Mouse (Mus musculus): ENCODE measurements at regions not wholly inside any gene's neighbourhood (a gene's known extent, or its start where the extent isn't known, plus 50 kb on each side); places are given as distances from the start of the nearest gene placed in this dataset.

DNA sequence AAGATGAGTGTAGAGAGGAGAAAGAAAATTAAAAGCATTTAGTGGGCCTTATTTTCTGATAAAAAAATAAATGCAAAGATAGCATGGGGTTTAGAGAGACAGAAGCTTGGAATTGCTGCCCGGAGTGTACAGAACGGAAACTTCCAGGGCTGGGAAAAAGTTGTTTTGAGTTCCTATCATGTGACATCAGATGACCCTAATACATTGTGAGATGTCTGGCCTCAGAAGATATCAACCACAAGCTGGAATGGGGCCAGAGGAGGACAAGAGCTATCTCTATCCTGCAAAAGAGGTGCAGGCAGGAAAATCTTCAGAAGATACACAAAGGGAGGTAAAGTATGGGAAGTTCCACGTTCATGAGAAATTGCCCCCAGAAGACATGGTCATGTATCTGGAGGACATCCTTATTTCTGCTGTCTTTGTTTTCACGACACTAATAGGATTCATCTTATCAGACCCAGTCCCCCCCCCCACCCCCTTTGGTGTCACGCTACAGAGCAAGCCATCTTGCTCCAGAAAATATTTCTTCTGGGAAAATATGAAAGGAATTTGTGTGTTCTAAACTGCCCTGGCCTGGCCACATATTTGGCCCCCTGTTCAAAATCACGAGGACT is 408.3 kb upstream of the N6amt1 start:
- no peaks in the 10 kb centered on the region for H3K36me3 ChIP-seq (ENCODE audit: control insufficient read depth, insufficient read depth, low read length)
- no peak overlapping the region for H3K4me3 ChIP-seq (ENCODE audit: low read depth, low read length)
- no peak overlapping the region for H3K27ac ChIP-seq (ENCODE audit: low read depth, low read length)
- H3K27me3 ChIP-seq (ENCODE audit: control insufficient read depth, insufficient read depth, low read length), result no peaks in the 10 kb centered on the region
- H3K4me2 ChIP-seq, result no peak overlapping the region
- no peak for ATAC-seq (ENCODE audit: low FRiP score)
- no peak for DNase-seq (ENCODE audit: low spot score, missing footprints)
- H3K9ac ChIP-seq (ENCODE audit: low read length), result no peak overlapping the region
- WGBS, result 84% methylated on average over 6 of the region's 6 CpGs
- no peaks in the 10 kb centered on the region for H3K9me3 ChIP-seq (ENCODE audit: control insufficient read depth, low read length)
- H3K4me1 ChIP-seq (ENCODE audit: control insufficient read depth, insufficient read depth, low read length), result no peaks in the 10 kb centered on the region

DNA sequence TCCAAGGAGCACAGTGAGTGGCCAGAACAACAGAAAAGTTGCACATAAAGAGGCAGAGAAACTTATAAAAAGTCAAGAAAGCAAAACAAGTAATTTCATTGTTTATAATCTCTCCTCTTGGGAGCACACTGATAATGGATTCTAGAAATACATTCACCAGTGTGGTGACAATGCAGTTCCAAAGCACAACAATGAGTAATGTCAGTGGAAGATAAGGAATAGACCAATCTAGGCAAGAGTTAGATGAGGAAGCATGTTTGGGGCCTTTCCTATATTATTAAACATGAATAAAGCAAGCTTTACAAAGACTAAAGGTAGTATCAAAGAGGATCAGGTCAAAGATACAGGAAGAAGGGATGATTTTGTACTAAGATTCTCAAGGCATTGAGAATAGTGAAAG is 408.9 kb upstream of the N6amt1 start:
- no peaks in the 10 kb centered on the region for H3K27me3 ChIP-seq (ENCODE audit: control insufficient read depth, insufficient read depth, low read length)
- H3K27ac ChIP-seq (ENCODE audit: low read depth, low read length), result no peak overlapping the region
- no peaks in the 10 kb centered on the region for H3K4me1 ChIP-seq (ENCODE audit: control insufficient read depth, insufficient read depth, low read length)
- H3K9ac ChIP-seq (ENCODE audit: low read length), result no peak overlapping the region
- DNase-seq (ENCODE audit: low spot score, missing footprints) (no peak), ATAC-seq (ENCODE audit: low FRiP score) (no peak)
- no peaks in the 10 kb centered on the region for H3K36me3 ChIP-seq (ENCODE audit: control insufficient read depth, insufficient read depth, low read length)
- no peak overlapping the region for H3K4me2 ChIP-seq
- H3K9me3 ChIP-seq (ENCODE audit: control insufficient read depth, low read length), result no peaks in the 10 kb centered on the region
- H3K4me3 ChIP-seq (ENCODE audit: low read depth, low read length), result no peak overlapping the region

DNA sequence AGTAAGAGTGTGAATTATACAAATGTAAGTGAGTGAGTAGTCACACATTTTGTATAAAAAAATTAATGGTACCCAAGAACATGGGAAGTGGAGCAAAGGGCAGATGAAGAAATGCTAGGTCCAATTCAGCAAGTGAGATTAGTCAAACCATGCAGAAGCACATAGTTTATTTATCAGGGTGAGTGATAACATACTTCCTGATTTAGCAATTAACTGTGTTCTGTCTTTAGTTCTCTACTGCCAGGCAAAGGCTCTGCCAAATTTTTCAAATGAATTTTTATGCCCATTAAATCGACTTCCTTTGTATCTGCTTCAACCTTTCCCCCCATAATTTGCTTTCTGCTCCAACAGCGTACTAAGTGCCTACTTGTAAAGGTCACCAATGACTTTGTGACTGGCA is 419.0 kb upstream of the N6amt1 start:
- Histone ChIP-seq H3K4me1 (ENCODE audit: control insufficient read depth, insufficient read depth, low read length) (no peaks in the 10 kb centered on the region), H3K4me3 (ENCODE audit: low read depth, low read length) (no peak overlapping the region), H3K9me3 (ENCODE audit: control insufficient read depth, low read length) (no peaks in the 10 kb centered on the region), H3K4me2 (no peak overlapping the region), H3K27me3 (ENCODE audit: control insufficient read depth, insufficient read depth, low read length) (no peaks in the 10 kb centered on the region), H3K36me3 (ENCODE audit: control insufficient read depth, insufficient read depth, low read length) (no peaks in the 10 kb centered on the region), H3K27ac (ENCODE audit: low read depth, low read length) (no peak overlapping the region), H3K9ac (ENCODE audit: low read length) (no peak overlapping the region)
- no peak for ATAC-seq (ENCODE audit: low FRiP score)
- DNase-seq (ENCODE audit: low spot score, missing footprints), result no peak
- WGBS, result 85% methylated on average over 2 of the region's 2 CpGs

DNA sequence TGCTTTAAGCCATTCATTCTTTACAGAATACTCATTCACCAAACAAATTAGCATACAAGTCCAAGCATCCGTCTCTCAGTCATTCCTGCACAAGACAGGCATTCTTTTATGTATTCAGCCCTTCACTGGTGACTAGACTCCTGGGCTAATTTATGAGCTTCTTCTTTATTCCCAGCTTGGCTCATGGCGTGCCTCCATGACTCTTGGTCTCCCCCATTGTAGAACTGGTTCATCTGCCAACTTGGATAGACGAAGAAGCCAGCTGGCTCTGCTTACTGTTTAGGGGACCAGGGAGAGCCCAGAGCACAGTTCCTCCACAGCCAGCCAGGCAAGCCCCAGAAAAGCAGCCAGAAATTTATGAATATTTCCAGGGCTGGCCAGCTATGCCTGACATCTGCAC is 421.2 kb upstream of the N6amt1 start:
- no peak for ATAC-seq (ENCODE audit: low FRiP score)
- H3K27me3 ChIP-seq (ENCODE audit: control insufficient read depth, insufficient read depth, low read length), result no peaks in the 10 kb centered on the region
- H3K4me2 ChIP-seq, result no peak overlapping the region
- H3K4me1 ChIP-seq (ENCODE audit: control insufficient read depth, insufficient read depth, low read length), result no peaks in the 10 kb centered on the region
- DNase-seq (ENCODE audit: low spot score, missing footprints), result no peak
- H3K36me3 ChIP-seq (ENCODE audit: control insufficient read depth, insufficient read depth, low read length), result no peaks in the 10 kb centered on the region
- H3K9ac ChIP-seq (ENCODE audit: low read length), result no peak overlapping the region
- 75% methylated on average over 3 of the region's 3 CpGs for WGBS
- no peak overlapping the region for H3K4me3 ChIP-seq (ENCODE audit: low read depth, low read length)
- H3K27ac ChIP-seq (ENCODE audit: low read depth, low read length), result no peak overlapping the region
- H3K9me3 ChIP-seq (ENCODE audit: control insufficient read depth, low read length), result no peaks in the 10 kb centered on the region

DNA sequence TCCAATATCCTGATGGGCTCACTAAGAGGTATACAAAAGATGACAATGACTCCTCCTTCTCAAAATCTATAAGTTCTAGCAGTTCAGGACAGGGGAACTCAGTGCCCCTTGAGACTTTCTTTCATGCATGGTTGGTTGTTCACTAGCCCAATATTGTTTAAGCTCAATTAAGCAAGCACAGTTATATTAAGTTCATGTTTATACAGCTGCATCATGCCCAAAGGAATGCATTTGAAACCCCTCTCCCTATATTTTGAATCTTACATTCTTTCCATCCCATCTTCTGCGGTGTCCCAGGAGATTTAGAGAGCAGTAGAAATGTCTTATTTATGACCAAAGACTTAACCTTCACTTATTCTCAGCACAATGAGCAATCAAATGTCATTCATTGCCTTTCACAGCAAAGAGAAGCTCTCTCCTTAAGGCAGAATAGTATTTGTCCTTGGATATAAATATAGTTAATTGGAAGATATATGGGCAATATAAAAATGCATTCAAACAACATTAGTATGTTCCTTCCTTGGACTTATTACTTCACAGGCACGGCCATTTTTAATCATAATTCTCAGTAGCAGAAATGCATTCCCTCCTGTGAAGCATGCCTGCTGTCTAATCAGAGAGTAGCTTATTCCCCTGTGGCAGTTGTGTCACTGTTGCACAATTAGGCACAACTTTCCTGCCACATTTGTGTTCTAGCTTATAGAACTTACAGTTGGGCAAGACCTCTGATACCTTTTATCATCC is 455.8 kb upstream of the N6amt1 start:
- no peak overlapping the region for H3K9ac ChIP-seq (ENCODE audit: low read length)
- 66% methylated on average over 2 of the region's 2 CpGs for WGBS
- H3K27ac ChIP-seq (ENCODE audit: low read depth, low read length), result no peak overlapping the region
- H3K36me3 ChIP-seq (ENCODE audit: control insufficient read depth, insufficient read depth, low read length), result no peaks in the 10 kb centered on the region
- H3K27me3 ChIP-seq (ENCODE audit: control insufficient read depth, insufficient read depth, low read length), result no peaks in the 10 kb centered on the region
- ATAC-seq (ENCODE audit: low FRiP score), result peak; percentile 42; the same call in 1 of the 2 replicates
- H3K9me3 ChIP-seq (ENCODE audit: control insufficient read depth, low read length), result no peaks in the 10 kb centered on the region
- H3K4me3 ChIP-seq (ENCODE audit: low read depth, low read length), result no peak overlapping the region
- no peaks in the 10 kb centered on the region for H3K4me1 ChIP-seq (ENCODE audit: control insufficient read depth, insufficient read depth, low read length)
- no peak overlapping the region for H3K4me2 ChIP-seq
- DNase-seq (ENCODE audit: low spot score, missing footprints), result no peak

DNA sequence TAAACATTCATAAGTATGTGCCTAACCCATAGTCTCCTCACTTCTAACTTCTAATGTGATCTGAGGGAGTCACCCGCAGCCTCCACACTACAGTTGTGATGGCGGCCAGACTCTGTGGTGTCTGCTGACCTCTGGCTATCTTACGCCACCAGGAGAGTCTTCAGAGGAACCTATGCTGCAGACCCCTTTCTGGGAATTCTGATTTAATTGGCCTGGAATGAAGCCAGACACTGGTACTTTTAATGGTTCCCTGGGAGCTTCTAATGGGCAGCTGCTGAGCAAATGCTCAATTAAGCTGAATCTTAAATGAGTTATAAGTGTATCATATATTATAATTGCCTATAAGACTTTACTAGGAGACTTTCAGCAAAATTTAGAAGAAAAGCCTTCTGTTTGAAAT is 459.0 kb upstream of the N6amt1 start:
- Histone ChIP-seq H3K4me3 (ENCODE audit: low read depth, low read length) (no peak overlapping the region), H3K27ac (ENCODE audit: low read depth, low read length) (no peak overlapping the region), H3K9ac (ENCODE audit: low read length) (no peak overlapping the region), H3K36me3 (ENCODE audit: control insufficient read depth, insufficient read depth, low read length) (no peaks in the 10 kb centered on the region), H3K9me3 (ENCODE audit: control insufficient read depth, low read length) (no peaks in the 10 kb centered on the region), H3K4me2 (no peak overlapping the region), H3K27me3 (ENCODE audit: control insufficient read depth, insufficient read depth, low read length) (no peaks in the 10 kb centered on the region), H3K4me1 (ENCODE audit: control insufficient read depth, insufficient read depth, low read length) (no peaks in the 10 kb centered on the region)
- DNase-seq (ENCODE audit: low spot score, missing footprints), result no peak
- WGBS, result 84% methylated on average over 3 of the region's 3 CpGs
- ATAC-seq (ENCODE audit: low FRiP score), result no peak

DNA sequence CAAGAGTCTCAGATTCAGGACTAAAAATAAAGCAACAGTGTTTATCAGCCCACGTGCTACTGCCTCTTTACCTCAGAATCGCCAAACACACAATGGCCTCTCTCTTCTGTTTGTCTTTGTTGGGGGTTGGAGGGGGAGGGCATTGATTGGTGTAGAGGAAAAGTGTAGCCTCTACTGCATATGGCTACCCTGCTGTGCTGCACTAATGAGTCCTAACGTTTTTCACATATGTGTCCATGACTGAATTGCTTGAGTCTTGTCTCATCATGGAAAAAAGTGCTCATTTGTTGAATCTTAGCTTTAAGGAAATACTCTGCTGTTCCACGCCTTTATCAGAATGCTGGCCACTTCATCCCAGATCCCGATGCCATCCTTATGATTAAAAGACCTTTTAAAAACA is 459.7 kb upstream of the N6amt1 start:
- no peak overlapping the region for H3K4me3 ChIP-seq (ENCODE audit: low read depth, low read length)
- no peak overlapping the region for H3K4me2 ChIP-seq
- no peaks in the 10 kb centered on the region for H3K27me3 ChIP-seq (ENCODE audit: control insufficient read depth, insufficient read depth, low read length)
- WGBS, result 72% methylated on average over 5 of the region's 5 CpGs
- no peak overlapping the region for H3K9ac ChIP-seq (ENCODE audit: low read length)
- H3K4me1 ChIP-seq (ENCODE audit: control insufficient read depth, insufficient read depth, low read length), result no peaks in the 10 kb centered on the region
- H3K36me3 ChIP-seq (ENCODE audit: control insufficient read depth, insufficient read depth, low read length), result no peaks in the 10 kb centered on the region
- H3K27ac ChIP-seq (ENCODE audit: low read depth, low read length), result no peak overlapping the region
- no peak for DNase-seq (ENCODE audit: low spot score, missing footprints)
- no peak for ATAC-seq (ENCODE audit: low FRiP score)
- no peaks in the 10 kb centered on the region for H3K9me3 ChIP-seq (ENCODE audit: control insufficient read depth, low read length)

DNA sequence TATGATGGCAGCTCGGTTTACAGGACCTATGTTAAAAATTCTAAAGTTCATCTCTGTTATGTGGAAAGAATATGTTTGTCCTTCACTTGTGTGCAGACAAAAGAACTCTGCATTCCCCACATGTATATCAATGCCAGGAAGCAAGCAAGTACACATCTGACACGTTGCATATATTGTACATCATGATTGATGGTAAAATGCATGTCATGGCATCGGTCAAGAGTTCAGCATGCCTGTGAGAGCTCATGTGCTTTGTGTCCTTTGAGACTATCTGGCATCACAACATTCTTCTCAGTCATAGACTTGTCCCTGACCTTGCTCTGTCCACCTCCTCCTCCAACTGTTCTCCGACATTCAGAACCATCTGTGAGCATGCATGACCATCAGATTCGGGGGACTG is 465.6 kb upstream of the N6amt1 start:
- Histone ChIP-seq H3K4me3 (ENCODE audit: low read depth, low read length) (no peak overlapping the region), H3K4me2 (no peak overlapping the region), H3K27me3 (ENCODE audit: control insufficient read depth, insufficient read depth, low read length) (no peaks in the 10 kb centered on the region), H3K9me3 (ENCODE audit: control insufficient read depth, low read length) (no peaks in the 10 kb centered on the region), H3K36me3 (ENCODE audit: control insufficient read depth, insufficient read depth, low read length) (no peaks in the 10 kb centered on the region), H3K9ac (ENCODE audit: low read length) (no peak overlapping the region), H3K4me1 (ENCODE audit: control insufficient read depth, insufficient read depth, low read length) (no peaks in the 10 kb centered on the region), H3K27ac (ENCODE audit: low read depth, low read length) (no peak overlapping the region)
- no peak for ATAC-seq (ENCODE audit: low FRiP score)
- 86% methylated on average over 5 of the region's 5 CpGs for WGBS
- no peak for DNase-seq (ENCODE audit: low spot score, missing footprints)

DNA sequence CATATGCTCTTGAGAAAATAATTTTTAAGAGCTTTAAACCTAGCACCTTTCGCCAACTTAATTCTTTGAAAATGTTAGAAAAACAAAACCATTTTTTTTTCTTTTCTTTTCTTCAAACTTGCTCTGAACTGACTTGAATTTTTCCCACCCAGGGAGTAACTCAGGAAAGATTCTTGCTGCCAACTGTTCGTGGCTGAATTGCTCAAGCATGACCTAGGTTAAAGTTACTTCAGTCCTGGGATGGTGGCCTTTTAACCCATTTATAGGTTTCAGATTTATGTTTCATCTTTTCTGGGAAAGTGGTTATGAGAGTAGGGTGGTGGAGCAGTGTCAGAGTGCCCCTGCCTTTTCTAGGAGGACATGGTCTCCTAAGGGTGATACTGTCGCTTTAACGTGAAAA is 466.4 kb upstream of the N6amt1 start:
- H3K4me2 ChIP-seq, result no peak overlapping the region
- whole genome bisulfite sequencing, result 77% methylated on average over 4 of the region's 4 CpGs
- H3K36me3 ChIP-seq (ENCODE audit: control insufficient read depth, insufficient read depth, low read length), result no peaks in the 10 kb centered on the region
- no peak overlapping the region for H3K27ac ChIP-seq (ENCODE audit: low read depth, low read length)
- no peaks in the 10 kb centered on the region for H3K9me3 ChIP-seq (ENCODE audit: control insufficient read depth, low read length)
- no peaks in the 10 kb centered on the region for H3K4me1 ChIP-seq (ENCODE audit: control insufficient read depth, insufficient read depth, low read length)
- H3K9ac ChIP-seq (ENCODE audit: low read length), result no peak overlapping the region
- no peak for DNase-seq (ENCODE audit: low spot score, missing footprints)
- no peak for ATAC-seq (ENCODE audit: low FRiP score)
- no peaks in the 10 kb centered on the region for H3K27me3 ChIP-seq (ENCODE audit: control insufficient read depth, insufficient read depth, low read length)
- no peak overlapping the region for H3K4me3 ChIP-seq (ENCODE audit: low read depth, low read length)

Data from midbrain, embryonic 11.5 days (tissue).